In the genomic region with DNA sequence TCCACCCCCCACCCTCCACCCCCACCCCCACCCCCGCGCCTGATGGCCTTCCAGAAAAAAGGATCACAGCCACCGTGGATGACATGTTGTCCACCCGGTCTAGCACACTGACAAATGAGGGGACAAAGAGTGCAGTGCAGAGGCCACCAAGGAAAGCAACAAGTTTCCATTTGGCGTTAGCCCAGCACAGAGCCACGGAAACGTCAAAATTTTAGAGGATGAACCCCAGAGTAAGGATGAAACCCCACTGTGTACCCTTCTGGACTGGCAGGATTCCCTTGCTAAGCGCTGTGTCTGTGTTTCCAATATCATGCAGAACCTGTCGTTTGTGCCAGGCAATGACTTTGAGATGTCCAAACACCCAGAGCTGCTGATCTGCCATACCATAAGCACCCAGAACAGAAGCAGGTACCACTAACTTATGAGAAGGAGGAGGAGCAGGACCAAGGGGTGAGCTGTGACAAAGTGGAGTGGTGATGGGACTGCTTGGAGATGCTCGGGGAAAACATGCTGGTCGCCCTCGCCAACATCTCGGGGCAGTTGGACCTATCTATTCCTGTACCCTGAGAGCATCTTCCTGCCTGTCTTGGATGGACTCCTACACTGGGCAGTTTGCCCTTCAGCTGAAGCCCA, we compare ENCODE assay signal across 22 mouse cellular contexts. TPM values are rescaled to one million over a fixed set of nuclear protein-coding genes. Genes with fewer than 3 reads are reported as not detected.
"Had no signal": no experiment of that assay in that cellular context is flagged by ENCODE, and none has a peak within 500 bp of the region (broad histone marks: within the 10 kb centered on the region; RNA-seq: fewer than 3 reads in every experiment).

No protein-coding gene starts in this region.

- H3K36me3 ChIP-seq: liver, embryonic 13.5 days had no signal

- H3K9me3 ChIP-seq: liver, embryonic 13.5 days had no signal

- H3K27me3 ChIP-seq: liver, embryonic 13.5 days had no signal

- DNase-seq: kidney, postnatal 10 days; kidney, postnatal 36 days; layer of hippocampus, postnatal 36 days; liver, embryonic 13.5 days; lung, adult 2 months; lung, postnatal 14 days; lung, postnatal 4 days; midbrain, embryonic 14.5 days; thymus, adult 2 months; thymus, postnatal 14 days; thymus, postnatal 4 days had no signal

- H3K4me2 ChIP-seq: liver, embryonic 13.5 days; midbrain, embryonic 11.5 days had no signal

- H3K4me3 ChIP-seq: left cerebral cortex, adult 2 months; liver, embryonic 13.5 days had no signal

- H3K9ac ChIP-seq: liver, embryonic 13.5 days had no signal

- H3K4me1 ChIP-seq: liver, embryonic 13.5 days had no signal

- H3K27ac ChIP-seq: left cerebral cortex, adult 2 months; liver, embryonic 13.5 days; stomach, postnatal 0 days had no signal

RNA-seq across cellular contexts. Expression of a gene that starts 34.1 kb away (rescaled TPM):
- polyA plus RNA-seq: liver, adult 2 months had no signal

RNA-seq across cellular contexts. Expression of a gene that starts 35.8 kb away (rescaled TPM):
- polyA plus RNA-seq: midbrain, embryonic 11.5 days; midbrain, embryonic 14.5 days; midbrain, postnatal 0 days; neural tube, embryonic 11.5 days; small intestine, adult 2 months had no signal

RNA-seq across cellular contexts. Expression of a gene that starts 52.9 kb away (rescaled TPM):
- polyA plus RNA-seq: limb, embryonic 11.5 days; liver, adult 2 months; liver, embryonic 13.5 days; liver, embryonic 16.5 days; midbrain, embryonic 11.5 days; midbrain, embryonic 14.5 days; midbrain, postnatal 0 days; neural tube, embryonic 11.5 days; neural tube, embryonic 14.5 days; stomach, embryonic 14.5 days; stomach, postnatal 0 days had no signal
